Mouse (Mus musculus) kidney, postnatal 25 days (tissue): ENCODE results near the gene Pgd.
"Not testable (repeated sequence)": the region's sequence is repeated elsewhere in the genome, so short reads cannot be mapped to it uniquely, and the experiment has no call there.

Experiments
- DNase-seq, 2 experiments: peaks; one replicate each; pipeline ENCODE4 v3.0.0; 2021; ENCODE audit warnings: mixed read lengths in 2 of 2

Pgd gene

GRCm38 (mm10) chr4:149166215-149166946 lies at the start of gene Pgd:
TSS of gene Pgd (minus strand) at chr4:149166771.
- peak; percentile 99 for DNase-seq

- no peak for DNase-seq
These were observed 49.4 kb upstream of the Pgd start for GRCm38 (mm10) chr4:149215982-149216381.

- DNase-seq = no peak
These were observed 48.8 kb upstream of the Pgd start for GRCm38 (mm10) chr4:149215397-149215796.

GRCm38 (mm10) chr4:149214468-149214867 lies 47.9 kb upstream of the Pgd start:
- not testable (repeated sequence) for DNase-seq

GRCm38 (mm10) chr4:149213466-149213865 lies 46.9 kb upstream of the Pgd start:
- DNase-seq = no peak

GRCm38 (mm10) chr4:149211441-149211840 lies 44.9 kb upstream of the Pgd start:
- peak in 1 of 2 experiments; percentile 61 for DNase-seq

GRCm38 (mm10) chr4:149202467-149202866 lies 35.9 kb upstream of the Pgd start:
- DNase-seq = no peak

GRCm38 (mm10) chr4:149201110-149201509 lies 34.5 kb upstream of the Pgd start:
- DNase-seq = no peak

- DNase-seq = no peak
These were observed 30.6 kb upstream of the Pgd start for GRCm38 (mm10) chr4:149197180-149197579.

GRCm38 (mm10) chr4:149191103-149191502 lies 24.5 kb upstream of the Pgd start:
- no peak for DNase-seq

GRCm38 (mm10) chr4:149188563-149188962 lies 22.0 kb upstream of the Pgd start:
- no peak for DNase-seq

GRCm38 (mm10) chr4:149182755-149183154 lies 16.2 kb upstream of the Pgd start:
- peak in 1 of 2 experiments; percentile 32 for DNase-seq

- peak in 1 of 2 experiments; percentile 45 for DNase-seq
These were observed 15.6 kb upstream of the Pgd start for GRCm38 (mm10) chr4:149182192-149182591.

- DNase-seq = no peak
These were observed 13.0 kb upstream of the Pgd start for GRCm38 (mm10) chr4:149179573-149179972.

- DNase-seq = no peak
These were observed 12.6 kb upstream of the Pgd start for GRCm38 (mm10) chr4:149179160-149179559.

GRCm38 (mm10) chr4:149178328-149178727 lies 11.8 kb upstream of the Pgd start:
- no peak for DNase-seq

- no peak for DNase-seq
These were observed 10.5 kb upstream of the Pgd start for GRCm38 (mm10) chr4:149177046-149177445.

GRCm38 (mm10) chr4:149176645-149177044 lies 10.1 kb upstream of the Pgd start:
- DNase-seq = peak; percentile 66 to 74

GRCm38 (mm10) chr4:149173661-149174060 lies 7.1 kb upstream of the Pgd start:
- no peak for DNase-seq

GRCm38 (mm10) chr4:149172666-149173065 lies 6.1 kb upstream of the Pgd start:
- DNase-seq = no peak

- no peak for DNase-seq
These were observed 5.5 kb upstream of the Pgd start for GRCm38 (mm10) chr4:149172083-149172482.

GRCm38 (mm10) chr4:149171581-149171981 lies 5.0 kb upstream of the Pgd start:
- no peak for DNase-seq

- DNase-seq = peak; percentile 52 to 76
These were observed 3.9 kb upstream of the Pgd start for GRCm38 (mm10) chr4:149170394-149170931.

- not testable (repeated sequence) for DNase-seq
These were observed 3.4 kb upstream of the Pgd start for GRCm38 (mm10) chr4:149169926-149170325.

- no peak for DNase-seq
These were observed 1.4 kb upstream of the Pgd start for GRCm38 (mm10) chr4:149168016-149168415.
